Mouse (Mus musculus) midbrain, embryonic 11.5 days (tissue): Measurements from ENCODE around the gene Nhlh1. TPM values are rescaled to one million over a fixed set of nuclear protein-coding genes. Genes with fewer than 3 reads are reported as not detected.

Source experiments
- polyA plus RNA-seq: library from polyadenylated mRNA; unstranded; fragments of >200 nt; fragmentation: Nextera tagmentation; extraction: Ambion mirVana; gene quantifications from 2 replicates; pipeline ENCODE4 v1.2.1, GENCODE M21; 2014

Gene Nhlh1
- polyA plus RNA-seq, 1 experiment from 2014 or later = 10.7 TPM

Other genes starting within 250 kb of the Nhlh1 start
- 0.64 and 0.80 TPM in 2 replicates for gene Cd84, start 217.9 kb downstream of the Nhlh1 start, polyA plus RNA-seq
- gene Gm10521, start 161.9 kb downstream of the Nhlh1 start, polyA plus RNA-seq = not detected in 2 replicates
- not detected in 2 replicates for gene Slamf6, start 140.1 kb downstream of the Nhlh1 start, polyA plus RNA-seq
- gene Vangl2, start 29.1 kb downstream of the Nhlh1 start, polyA plus RNA-seq = 49.3 and 52.9 TPM in 2 replicates
- gene Copa, start 25.0 kb upstream of the Nhlh1 start, polyA plus RNA-seq = 178 and 194 TPM in 2 replicates
- gene Ncstn, start 25.2 kb upstream of the Nhlh1 start, polyA plus RNA-seq = 107 and 108 TPM in 2 replicates
- 152 and 153 TPM in 2 replicates for gene Pex19, start 69.2 kb upstream of the Nhlh1 start, polyA plus RNA-seq
- 93.9 and 100.0 TPM in 2 replicates for gene Dcaf8, start 90.5 kb upstream of the Nhlh1 start, polyA plus RNA-seq
- 332 and 337 TPM in 2 replicates for gene Pea15a, start 149.2 kb upstream of the Nhlh1 start, polyA plus RNA-seq
- 1.4 and 2.1 TPM in 2 replicates for gene Casq1, start 162.3 kb upstream of the Nhlh1 start, polyA plus RNA-seq
- not detected in 2 replicates for gene Atp1a4, start 200.8 kb upstream of the Nhlh1 start, polyA plus RNA-seq
- 47.2 and 55.1 TPM in 2 replicates for gene Igsf8, start 204.1 kb upstream of the Nhlh1 start, polyA plus RNA-seq
- gene Atp1a2, start 240.5 kb upstream of the Nhlh1 start, polyA plus RNA-seq = 1.4 and 1.9 TPM in 2 replicates